Comparison of ENCODE assay signal across 9 mouse cellular contexts in genomic region chr11:115224889-115225288, GRCm38 (mm10). TPM values are rescaled to one million over a fixed set of nuclear protein-coding genes. Genes with fewer than 3 reads are reported as not detected.
DNase-seq lines count a peak whose midpoint lies in the region; ATAC-seq and TF ChIP-seq lines count a peak whose summit lies in the region.
"Had no signal": no experiment of that assay in that cellular context is flagged by ENCODE, and none has a peak within 500 bp of the region (broad histone marks: within the 10 kb centered on the region; RNA-seq: fewer than 3 reads in every experiment).

No protein-coding gene starts in this region.

- intact Hi-C loops in left cerebral cortex, postnatal 4 days (cut with DNase I) = no loop called here
- intact Hi-C loops in left cerebral cortex, postnatal 36 days (cut with DNase I) = no loop called here

- 40% methylated on average over 8 of the region's 8 CpGs for WGBS in forebrain, embryonic 10.5 days

- H3K36me3 ChIP-seq in G1E (replicated peaks) = peaks cover 93% of the 10 kb centered on the region
- no peaks in the 10 kb centered on the region for H3K36me3 ChIP-seq in forebrain, embryonic 10.5 days (replicated peaks)

- DNase-seq in left cerebral cortex, postnatal 4 days = peak; percentile 76
- DNase-seq in left cerebral cortex, postnatal 36 days (ENCODE audit: low spot score in 2 of 2) = no peak
- no peak for DNase-seq in G1E (ENCODE audit: low spot score)
- DNase-seq in adrenal gland, postnatal 36 days = peak; percentile 54 to 73
- peak; percentile 68 for DNase-seq in forebrain, embryonic 10.5 days (ENCODE audit: extremely low spot score, low spot score)
- peak; percentile 35 to 43 for DNase-seq in layer of hippocampus, postnatal 36 days
- DNase-seq in spleen, postnatal 14 days (ENCODE audit: low spot score in 2 of 2) = peak; percentile 22 to 47

- no peaks in the 10 kb centered on the region for H3K27me3 ChIP-seq in G1E (ENCODE audit: insufficient read depth, low read length)
- H3K27me3 ChIP-seq in forebrain, embryonic 10.5 days (ENCODE audit: poor library complexity, severe bottlenecking) = peaks cover 38% of the 10 kb centered on the region

- ATAC-seq in G1E (ENCODE audit: extremely low read depth, insufficient number of reproducible peaks, low FRiP score, poor library complexity, severe bottlenecking) = no peak

- H3K9me3 ChIP-seq in G1E (replicated peaks) = no peaks in the 10 kb centered on the region
- H3K9me3 ChIP-seq in forebrain, embryonic 10.5 days = no peaks in the 10 kb centered on the region

- 0 out of 2 replicates have a peak, but pooled peaks have one; percentile 23 for TF ChIP-seq CTCF in G1E (IDR thresholded peaks at IDR 0.05; ENCODE audit: low read depth, low read length)

- no peak overlapping the region; the same call in 1 of the 2 replicates for H3K27ac ChIP-seq in forebrain, embryonic 10.5 days

- no peak overlapping the region for H3K4me3 ChIP-seq in G1E (ENCODE audit: low read depth, low read length)
- H3K4me3 ChIP-seq in forebrain, embryonic 10.5 days = no peak overlapping the region

- H3K4me1 ChIP-seq in G1E (ENCODE audit: insufficient read depth, low read depth, low read length) = peaks cover 7% of the 10 kb centered on the region
- peaks cover 76% of the 10 kb centered on the region for H3K4me1 ChIP-seq in forebrain, embryonic 10.5 days

RNA-seq across cellular contexts. Expression of gene Nat9, which starts 37.2 kb away (rescaled TPM):
- 10 to 100 TPM; 12.5 to 15.6 TPM for total RNA-seq in left cerebral cortex, postnatal 4 days (2021)
- 10 to 100 TPM; 25.2 to 30.1 TPM for total RNA-seq in left cerebral cortex, postnatal 36 days (2021)
- total RNA-seq in G1E (2014; fragmentation: Nextera tagmentation) = 18.0 and 21.1 TPM in 2 replicates
- 26.5 and 38.3 TPM in 2 replicates for total RNA-seq in G1E (2017)
- 23.2 and 23.7 TPM in 2 replicates for polyA plus RNA-seq in G1E (2012)
- total RNA-seq in adrenal gland, postnatal 36 days (2021) = 10 to 100 TPM; 26.7 to 29.4 TPM
- 16.9 and 20.6 TPM in 2 replicates for polyA plus RNA-seq in forebrain, embryonic 10.5 days (2016; fragmentation: Nextera tagmentation; extraction: Ambion mirVana)
- 10 to 100 TPM; 21.7 to 24.1 TPM for total RNA-seq in layer of hippocampus, postnatal 36 days (2021)

RNA-seq across cellular contexts. Expression of gene Tmem104, which starts 37.6 kb away (rescaled TPM):
- total RNA-seq in left cerebral cortex, postnatal 4 days (2021) = 10 to 100 TPM; 18.1 to 18.2 TPM
- 10 to 100 TPM; 14.2 to 15.4 TPM for total RNA-seq in left cerebral cortex, postnatal 36 days (2021)
- total RNA-seq in G1E (2014; fragmentation: Nextera tagmentation) = 14.7 and 17.3 TPM in 2 replicates
- 2.6 and 4.2 TPM in 2 replicates for total RNA-seq in G1E (2017)
- polyA plus RNA-seq in G1E (2012) = 16.3 and 23.2 TPM in 2 replicates
- total RNA-seq in adrenal gland, postnatal 36 days (2021) = 10 to 100 TPM; 19.9 to 23.2 TPM
- polyA plus RNA-seq in forebrain, embryonic 10.5 days (2016; fragmentation: Nextera tagmentation; extraction: Ambion mirVana) = 8.7 and 8.8 TPM in 2 replicates
- total RNA-seq in layer of hippocampus, postnatal 36 days (2021) = 10 to 100 TPM; 16.7 to 19.1 TPM

RNA-seq across cellular contexts. Expression of gene Grin2c, which starts 42.2 kb away (rescaled TPM):
- total RNA-seq in left cerebral cortex, postnatal 4 days (2021) = 1 to 10 TPM; 1.4 to 2.0 TPM
- 10 to 100 TPM; 38.6 to 42.5 TPM for total RNA-seq in left cerebral cortex, postnatal 36 days (2021)
- total RNA-seq in G1E (2014; fragmentation: Nextera tagmentation) (0.53 TPM in 1 of 2 replicates, not detected in the other), G1E (2017) (0.06 TPM in 1 of 2 replicates, not detected in the other)
- not detected in 2 replicates for polyA plus RNA-seq in G1E (2012)
- total RNA-seq in adrenal gland, postnatal 36 days (2021) = 1 to 10 TPM; 1.7 to 4.6 TPM
- polyA plus RNA-seq in forebrain, embryonic 10.5 days (2016; fragmentation: Nextera tagmentation; extraction: Ambion mirVana) = not detected in 2 replicates
- total RNA-seq in layer of hippocampus, postnatal 36 days (2021) = 10 to 100 TPM; 43.5 to 50.9 TPM
- polyA plus RNA-seq: gonadal fat pad, adult 2 months; macrophage had no signal

RNA-seq across cellular contexts. Expression of gene Fdxr, which starts 52.0 kb away (rescaled TPM):
- 10 to 100 TPM; 24.4 to 25.8 TPM for total RNA-seq in left cerebral cortex, postnatal 4 days (2021)
- total RNA-seq in left cerebral cortex, postnatal 36 days (2021) = 10 to 100 TPM; 14.2 to 22.5 TPM
- total RNA-seq in G1E (2014; fragmentation: Nextera tagmentation) (3.7 and 10.4 TPM in 2 replicates), G1E (2017) (10.7 and 11.1 TPM in 2 replicates)
- 32.2 and 36.3 TPM in 2 replicates for polyA plus RNA-seq in G1E (2012)
- total RNA-seq in adrenal gland, postnatal 36 days (2021) = 1,000 to 10,000 TPM; 1,168 to 1,492 TPM
- 16.3 and 17.5 TPM in 2 replicates for polyA plus RNA-seq in forebrain, embryonic 10.5 days (2016; fragmentation: Nextera tagmentation; extraction: Ambion mirVana)
- 10 to 100 TPM; 20.9 to 24.2 TPM for total RNA-seq in layer of hippocampus, postnatal 36 days (2021)

Comparison
In these comparisons a context has a peak if more than half of its experiments do, and no peak if none do; other contexts are left out.
1. DNase-seq: peak in left cerebral cortex, postnatal 4 days (single experiment), adrenal gland, postnatal 36 days (2 of 2), forebrain, embryonic 10.5 days (single experiment), layer of hippocampus, postnatal 36 days (2 of 2) and spleen, postnatal 14 days (2 of 2); none in left cerebral cortex, postnatal 36 days (0 of 2) and G1E (single experiment).
2. RNA of gene Grin2c, which starts 42.2 kb away (total RNA-seq): 43.5 to 50.9 TPM in layer of hippocampus, postnatal 36 days and 38.6 to 42.5 TPM in left cerebral cortex, postnatal 36 days; 1.7 to 4.6 TPM in adrenal gland, postnatal 36 days, 1.4 to 2.0 TPM in left cerebral cortex, postnatal 4 days and 0.06 to 0.53 TPM in G1E; every median in the first group is over 4 times any median in the second.